Mouse (Mus musculus): ENCODE data around the gene Ndst2.
A peak's percentile ranks its signal among the peaks of the same experiment; 100 is the strongest.
"Not testable (repeated sequence)": the region's sequence is repeated elsewhere in the genome, so short reads cannot be mapped to it uniquely, and the experiment has no call there.

Ndst2 gene

DNA sequence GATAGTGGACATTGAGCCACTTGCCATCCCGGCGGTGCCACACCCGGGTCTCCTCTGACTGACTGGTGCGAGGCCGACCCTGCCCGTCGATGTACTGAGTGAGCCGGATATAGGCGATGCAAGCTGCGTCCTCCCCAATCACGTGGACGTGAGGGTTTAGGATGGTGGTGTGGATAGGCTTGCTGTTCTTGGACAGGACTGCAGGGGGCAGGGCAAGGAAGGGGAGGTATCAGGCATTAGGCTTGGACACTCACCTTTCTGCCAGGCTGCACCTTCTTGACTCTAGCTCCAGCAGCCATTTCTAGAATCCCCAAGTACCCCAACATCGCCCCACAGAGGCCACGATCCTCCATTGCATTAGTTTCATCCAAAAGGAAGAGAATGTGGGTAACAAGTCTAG lies 2.9 kb upstream of the Ndst2 start:
- DNase-seq, result peak; percentile 70 to 78

GRCm38 (mm10) chr14:20735892-20736390 lies 1.6 kb upstream of the Ndst2 start:
- DNase-seq, result no peak

GRCm38 (mm10) chr14:20735052-20735451 lies 690 bp upstream of the Ndst2 start:
- no peak for DNase-seq

DNA sequence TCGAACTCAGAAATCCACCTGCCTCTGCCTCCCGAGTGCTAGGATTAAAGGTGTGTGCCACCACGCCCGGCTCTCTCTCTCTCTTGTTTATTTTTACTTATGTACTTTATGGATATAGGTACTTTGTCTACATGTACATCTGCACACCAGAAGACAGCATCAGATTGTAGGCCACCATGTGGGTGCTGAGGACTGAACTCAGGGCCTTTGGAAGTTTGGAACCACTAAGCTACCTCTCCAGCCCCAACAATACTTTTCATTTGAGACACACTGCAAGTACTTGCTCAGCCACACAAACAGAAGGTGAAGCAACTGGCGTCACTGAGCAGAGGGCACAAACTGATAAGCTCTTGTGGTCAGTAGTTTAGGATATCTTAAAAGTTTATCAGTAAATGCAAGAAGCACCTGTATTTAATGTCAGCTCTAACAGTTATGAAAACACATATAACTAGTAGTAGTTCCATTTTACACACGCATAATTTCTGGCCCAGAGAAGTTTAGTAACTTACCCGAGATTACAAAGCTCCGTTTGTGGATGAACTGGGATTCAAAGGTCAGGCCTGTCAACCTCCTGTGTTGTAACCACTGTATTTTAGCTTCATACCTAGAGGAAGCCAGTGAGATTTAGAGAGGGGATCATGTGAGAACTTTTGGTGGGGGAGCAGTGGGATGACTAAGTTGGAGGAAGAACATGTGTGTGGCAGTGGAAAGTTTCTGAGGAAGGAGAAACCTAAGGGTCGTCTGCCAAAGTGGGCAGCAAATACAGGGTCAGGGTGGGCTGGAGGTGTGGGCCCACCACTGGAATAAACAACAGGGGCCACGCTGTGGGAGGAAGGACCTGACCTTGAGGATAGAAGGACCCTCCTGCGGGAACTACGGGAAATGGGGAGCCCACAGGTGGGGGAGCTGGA lies 1.1 kb downstream of the Ndst2 start:
- no peak for DNase-seq

DNA sequence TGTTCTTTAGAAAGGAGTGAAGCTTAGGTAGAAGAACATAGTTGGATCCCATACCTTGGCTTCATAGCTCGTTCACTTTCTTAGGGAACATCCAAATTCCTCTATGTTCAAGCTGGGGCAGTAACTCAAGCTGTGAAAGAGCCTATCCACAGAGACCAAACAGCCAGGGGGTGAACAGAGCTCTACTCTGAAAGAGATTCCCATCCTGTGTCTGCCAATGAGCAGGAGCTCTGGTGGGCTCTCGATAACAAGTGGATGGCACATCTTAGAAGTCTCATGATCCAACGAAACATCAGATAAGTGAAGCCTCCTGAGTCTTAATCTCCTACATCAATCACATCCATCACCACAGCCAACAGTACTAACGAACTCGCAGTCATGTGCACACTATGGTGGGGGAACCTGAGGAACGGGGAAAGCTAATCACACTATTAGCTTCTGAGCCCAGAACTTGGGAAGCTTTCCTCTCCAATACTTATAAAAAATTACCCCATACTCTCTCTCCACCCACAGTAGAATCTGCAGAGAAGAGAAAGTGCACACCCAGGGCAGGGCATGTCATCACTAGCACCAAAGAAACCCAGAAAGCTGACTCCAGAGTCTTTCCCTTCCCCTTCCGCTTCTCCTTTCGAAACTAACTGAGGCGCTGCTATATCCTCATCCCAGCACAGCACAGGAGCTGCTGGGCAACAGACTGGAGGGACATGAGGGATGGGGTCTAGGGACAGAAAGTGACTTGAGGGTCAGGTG lies 3.3 kb downstream of the Ndst2 start:
- no peak for DNase-seq

GRCm38 (mm10) chr14:20729871-20730270 lies 4.5 kb downstream of the Ndst2 start:
- no peak for DNase-seq

GRCm38 (mm10) chr14:20725660-20726339 lies 8.6 kb downstream of the Ndst2 start:
- DNase-seq, result no peak

DNA sequence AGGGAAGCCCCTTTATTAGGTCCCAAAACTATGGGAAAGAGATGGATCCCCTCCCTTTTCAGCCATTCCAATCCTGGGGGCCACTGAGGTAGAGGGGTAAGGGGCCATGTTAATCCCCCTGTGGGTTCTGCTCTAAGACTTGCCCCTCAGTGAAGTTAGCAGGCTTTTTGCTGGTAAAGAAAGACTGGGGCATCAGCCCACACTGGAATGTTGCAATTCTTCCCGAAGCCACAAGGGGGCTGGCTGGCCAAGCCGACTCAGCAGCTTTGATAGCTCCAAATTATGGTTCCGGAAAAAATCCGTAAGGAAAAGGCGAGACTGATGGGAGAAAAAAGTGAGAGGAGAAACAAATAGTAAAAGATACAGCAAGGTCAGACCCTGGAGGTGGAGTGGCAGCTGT lies 10.3 kb downstream of the Ndst2 start:
- peak in 1 of 2 experiments; percentile 58 for DNase-seq

- DNase-seq, result no peak
Observed at GRCm38 (mm10) chr14:20723006-20723405, 11.4 kb downstream of the Ndst2 start.

DNA sequence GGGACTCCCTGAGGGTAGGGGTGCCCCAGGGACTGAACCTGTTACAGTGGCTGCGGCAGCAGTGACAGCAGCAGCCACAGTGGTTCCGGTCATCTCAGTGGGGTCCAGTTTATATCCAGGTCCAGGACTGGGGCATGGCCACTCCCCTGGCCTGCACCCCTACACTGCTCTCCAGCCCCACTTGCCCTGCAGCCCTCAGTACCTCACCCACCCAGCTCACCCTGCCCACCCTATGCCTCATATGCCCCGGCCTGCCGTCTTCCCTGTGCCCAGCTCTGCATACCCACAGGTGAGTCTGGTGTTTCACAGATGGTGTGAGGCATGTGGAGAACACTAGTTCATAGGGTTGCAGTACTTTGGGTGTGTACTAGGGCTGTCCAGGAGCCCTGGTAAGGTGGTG lies 13.0 kb downstream of the Ndst2 start:
- DNase-seq, result no peak

GRCm38 (mm10) chr14:20719767-20720166 lies 14.6 kb downstream of the Ndst2 start:
- no peak for DNase-seq

DNA sequence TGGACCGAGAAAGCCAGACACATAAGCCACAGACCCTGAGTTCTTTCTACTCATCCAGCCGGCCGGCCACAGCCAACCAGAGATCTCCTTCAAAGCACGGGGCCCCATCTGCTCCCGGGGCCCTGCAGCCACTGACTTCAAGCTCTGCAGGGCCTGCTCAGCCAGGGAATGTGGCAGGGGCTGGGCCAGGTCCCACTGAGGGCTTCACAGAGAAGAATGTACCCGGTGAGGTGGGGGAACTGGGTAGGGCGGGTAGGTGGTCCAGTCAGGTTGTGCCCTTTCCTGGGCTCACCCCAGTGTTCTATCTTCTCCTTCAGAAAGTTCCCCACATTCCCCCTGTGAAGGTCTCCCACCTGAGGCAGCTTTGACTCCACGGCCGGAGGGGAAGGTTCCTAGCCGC lies 15.9 kb downstream of the Ndst2 start:
- no peak for DNase-seq

- DNase-seq, result no peak
Observed at GRCm38 (mm10) chr14:20713832-20714231, 20.5 kb downstream of the Ndst2 start.

DNA sequence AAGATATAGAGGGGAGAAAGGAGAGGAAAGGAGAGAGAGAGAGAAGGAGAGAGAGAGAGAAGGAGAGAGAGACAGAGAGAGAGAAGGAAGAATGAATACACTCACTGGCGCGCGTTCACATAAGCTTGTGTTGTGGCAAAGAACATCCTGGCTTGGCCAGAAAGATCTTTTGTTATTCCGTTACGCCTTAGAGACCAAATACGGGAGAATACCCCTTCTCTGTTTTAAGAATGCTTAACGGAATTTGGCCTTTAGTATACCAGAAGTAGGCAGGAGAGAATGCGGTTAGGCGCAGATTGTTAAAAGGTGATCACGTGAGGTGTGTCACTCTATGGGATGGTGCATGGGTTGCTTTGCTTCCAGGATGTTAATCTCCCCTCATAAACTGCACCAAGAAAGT lies 26.1 kb downstream of the Ndst2 start:
- no peak for DNase-seq

DNA sequence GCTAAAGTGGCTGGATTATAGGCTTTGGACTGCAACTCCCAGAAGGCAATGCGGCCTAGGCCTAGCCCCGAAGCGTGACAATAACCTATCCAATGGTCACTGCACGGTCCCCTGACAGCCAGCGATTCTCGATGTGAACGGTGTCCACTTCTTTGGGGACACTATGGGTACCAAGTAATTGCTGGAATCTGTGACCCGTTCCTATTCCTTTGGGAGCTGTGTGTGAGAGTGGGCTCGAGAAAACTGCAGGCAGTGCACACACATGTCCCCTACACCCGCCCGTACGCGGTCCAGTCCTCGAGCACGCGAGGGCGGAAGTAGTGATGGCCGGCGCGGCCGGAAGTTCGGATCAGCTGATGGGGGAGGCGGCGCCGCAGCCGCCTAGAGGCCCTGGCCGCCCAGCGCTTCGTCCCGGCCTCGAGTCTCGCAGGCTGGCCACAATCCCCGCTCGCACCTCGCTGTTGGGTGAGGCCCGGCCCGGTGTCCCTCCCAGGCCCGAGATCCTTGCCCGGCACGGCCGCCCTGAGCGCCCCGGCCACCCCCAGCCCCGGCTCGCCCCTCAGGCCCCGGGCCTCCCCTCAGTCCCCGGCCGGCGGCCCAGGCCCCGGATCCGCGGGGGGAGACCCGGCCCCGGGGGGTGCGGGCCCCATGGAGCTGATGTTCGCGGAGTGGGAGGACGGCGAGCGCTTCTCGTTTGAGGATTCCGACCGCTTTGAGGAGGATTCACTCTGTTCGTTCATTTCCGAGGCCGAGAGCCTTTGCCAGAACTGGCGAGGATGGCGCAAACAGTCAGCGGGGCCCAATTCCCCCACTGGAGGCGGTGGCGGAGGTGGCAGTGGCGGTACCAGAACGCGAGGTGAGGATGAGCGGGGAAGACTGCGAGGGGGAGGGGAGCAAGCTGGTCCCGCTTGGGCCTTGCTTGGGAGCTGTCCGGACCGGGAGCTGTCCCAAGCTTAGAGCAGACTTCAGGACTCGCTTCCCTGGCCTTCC lies 26.9 kb downstream of the Ndst2 start, which contains the start of gene Zswim8:
Gene Zswim8 (plus strand): TSS at position 352 of the 990 bp plus-strand sequence.
- peak; percentile 85 to 89 for DNase-seq

DNA sequence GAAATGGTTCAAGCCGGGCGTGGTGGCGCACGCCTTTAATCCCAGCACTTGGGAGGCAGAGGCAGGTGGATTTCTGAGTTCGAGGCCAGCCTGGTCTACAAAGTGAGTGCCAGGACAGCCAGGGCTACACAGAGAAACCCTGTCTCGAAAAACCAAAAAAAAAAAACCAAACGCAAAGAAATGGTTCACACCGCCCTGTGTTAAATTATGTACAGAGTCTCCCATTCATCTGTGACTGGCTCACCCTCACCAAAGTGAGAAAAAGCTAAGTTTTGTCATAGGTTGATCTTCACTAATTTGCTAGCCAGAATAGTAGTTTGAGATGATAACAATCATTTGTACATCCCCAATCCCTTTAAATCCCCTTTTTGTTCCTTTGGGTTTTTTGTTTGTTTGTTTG lies 30.9 kb downstream of the Ndst2 start:
- DNase-seq, result not testable (repeated sequence)

DNA sequence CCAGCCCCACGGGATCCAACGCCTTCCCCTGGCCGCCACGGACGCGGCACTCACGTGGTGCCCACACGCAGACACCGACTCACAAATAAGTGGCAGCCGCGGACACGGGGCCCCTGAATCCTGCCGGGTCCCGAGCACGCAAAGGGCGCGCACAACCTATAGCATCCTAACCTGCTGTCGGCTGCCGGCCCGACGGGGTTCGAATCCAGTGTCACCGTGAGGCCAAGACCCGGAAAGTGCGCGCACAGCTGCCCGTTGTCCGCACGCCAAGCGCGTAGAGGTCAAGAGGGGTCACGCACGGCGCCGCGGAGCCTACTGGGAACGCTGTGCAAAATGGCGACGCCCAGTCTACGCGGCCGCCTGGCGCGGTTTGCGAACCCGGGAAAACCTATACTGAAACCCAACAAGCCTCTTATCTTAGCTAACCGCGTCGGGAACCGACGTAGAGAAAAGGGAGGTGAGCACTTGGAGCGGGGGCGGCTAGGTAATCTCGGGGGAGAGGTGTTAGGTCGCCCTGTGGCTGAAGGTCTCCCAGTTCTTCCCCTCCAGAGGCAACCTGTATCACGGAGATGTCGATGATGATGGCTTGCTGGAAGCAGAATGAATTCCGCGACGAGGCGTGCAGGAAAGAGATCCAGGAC lies 31.5 kb downstream of the Ndst2 start, which contains the start of gene Chchd1:
Gene Chchd1 (plus strand): TSS at position 266 of the 641 bp plus-strand sequence.
- peak; percentile 83 to 90 for DNase-seq

GRCm38 (mm10) chr14:20702096-20702740 lies 32.1 kb downstream of the Ndst2 start:
- DNase-seq, result no peak

GRCm38 (mm10) chr14:20701554-20701953 lies 32.8 kb downstream of the Ndst2 start:
- DNase-seq, result no peak

GRCm38 (mm10) chr14:20700362-20700761 lies 34.0 kb downstream of the Ndst2 start:
- no peak for DNase-seq

GRCm38 (mm10) chr14:20698515-20698914 lies 35.8 kb downstream of the Ndst2 start:
- DNase-seq, result no peak

Data from kidney, adult 8-10 months (tissue).